Mouse (Mus musculus): ENCODE results near the gene Kcnk16. TPM values are rescaled to one million over a fixed set of nuclear protein-coding genes. Genes with fewer than 3 reads are reported as not detected.
A peak's percentile ranks its signal among the peaks of the same experiment; 100 is the strongest.

The Kcnk16 gene
- total RNA-seq, 2 experiments from 2014 or later, result not detected

DNA sequence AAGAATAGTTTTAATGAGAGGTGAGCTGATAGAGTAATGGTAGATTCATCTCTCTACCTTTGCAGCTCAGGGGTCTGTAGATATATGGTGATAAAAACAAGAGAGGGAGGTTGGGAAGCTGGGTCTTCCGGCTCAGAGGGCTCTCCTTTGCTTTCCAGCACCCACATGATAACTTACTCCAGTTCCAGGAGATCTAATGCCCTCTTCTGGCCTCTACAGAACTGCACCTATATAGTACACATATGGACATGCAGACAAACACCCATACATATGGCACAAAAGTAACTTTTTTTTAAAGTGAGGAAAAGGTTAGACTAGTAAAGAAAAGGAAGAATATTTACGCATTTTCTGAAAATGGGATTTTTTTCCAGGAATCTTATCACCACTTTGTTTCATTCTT, 34.6 kb downstream of the Kcnk16 start:
- intact Hi-C loops (cut with DNase I), result loop anchor here (10.0 kb wide), 1 partner anchor 80 kb away; no protein-coding TSS in a partner anchor
- no peak for DNase-seq (ENCODE audit: extremely low spot score in 1 of 2, low spot score in 2 of 2)

GRCm38 (mm10) chr14:20233016-20233980, 35.7 kb downstream of the Kcnk16 start:
- intact Hi-C loops (cut with DNase I), result loop anchor here (10.0 kb wide), 1 partner anchor 78 kb away; no protein-coding TSS in a partner anchor
- no peak for DNase-seq (ENCODE audit: extremely low spot score in 1 of 2, low spot score in 2 of 2)

DNA sequence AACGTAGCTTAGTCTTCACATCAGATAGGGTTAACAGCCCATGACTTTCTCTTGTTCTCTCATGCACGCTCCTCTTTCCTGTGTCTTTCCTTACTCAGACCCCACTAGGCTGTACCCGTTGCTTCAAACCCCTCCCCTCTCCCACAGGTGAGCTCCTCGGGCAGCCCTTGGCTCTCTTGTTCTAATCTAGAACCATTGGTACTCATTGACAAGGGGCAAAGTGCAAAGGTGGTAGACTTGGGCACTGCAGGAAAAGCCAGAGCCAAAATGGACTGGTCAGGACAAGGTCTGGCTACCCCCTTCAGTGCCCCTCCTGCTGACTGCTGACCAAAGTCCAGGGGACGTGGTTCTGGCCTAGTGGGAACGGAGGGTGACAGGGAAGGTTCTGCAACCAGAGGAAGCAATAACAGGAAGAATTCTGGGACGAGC, 38.9 kb downstream of the Kcnk16 start:
- DNase-seq (ENCODE audit: extremely low spot score in 1 of 2, low spot score in 2 of 2), result no peak
- intact Hi-C loops (cut with DNase I), result loop anchor here (10.0 kb wide), 1 partner anchor 75 kb away; no protein-coding TSS in a partner anchor

GRCm38 (mm10) chr14:20229437-20229836, 39.6 kb downstream of the Kcnk16 start:
- intact Hi-C loops (cut with DNase I), result no loop called here
- DNase-seq (ENCODE audit: extremely low spot score in 1 of 2, low spot score in 2 of 2), result no peak

GRCm38 (mm10) chr14:20228336-20228735, 40.7 kb downstream of the Kcnk16 start:
- DNase-seq (ENCODE audit: extremely low spot score in 1 of 2, low spot score in 2 of 2), result no peak
- intact Hi-C loops (cut with DNase I), result no loop called here

GRCm38 (mm10) chr14:20226982-20227381, 42.0 kb downstream of the Kcnk16 start:
- intact Hi-C loops (cut with DNase I), result no loop called here
- no peak for DNase-seq (ENCODE audit: extremely low spot score in 1 of 2, low spot score in 2 of 2)

DNA sequence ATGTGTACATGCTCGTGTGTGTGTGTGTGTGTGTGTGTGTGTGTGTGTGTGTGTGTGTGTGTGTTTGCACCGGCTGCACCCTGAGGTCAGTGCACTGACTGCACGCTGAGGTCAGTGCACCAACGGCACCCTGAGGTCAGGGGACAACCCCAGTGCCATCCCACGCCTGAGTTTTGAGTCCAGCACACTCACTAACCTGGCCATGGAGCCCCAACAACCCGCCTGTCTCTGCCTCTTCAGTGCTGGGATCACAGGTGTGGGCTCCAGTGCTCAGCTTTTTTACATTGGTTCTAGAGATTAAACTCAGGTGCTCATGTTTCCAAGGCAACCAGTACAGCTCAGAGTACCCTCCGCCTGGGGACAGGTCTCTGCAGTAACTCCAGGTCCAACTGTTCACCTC, 42.5 kb downstream of the Kcnk16 start:
- DNase-seq (ENCODE audit: extremely low spot score in 1 of 2, low spot score in 2 of 2), result no peak
- intact Hi-C loops (cut with DNase I), result no loop called here

GRCm38 (mm10) chr14:20225525-20225924, 43.5 kb downstream of the Kcnk16 start:
- intact Hi-C loops (cut with DNase I), result no loop called here
- DNase-seq (ENCODE audit: extremely low spot score in 1 of 2, low spot score in 2 of 2), result no peak

DNA sequence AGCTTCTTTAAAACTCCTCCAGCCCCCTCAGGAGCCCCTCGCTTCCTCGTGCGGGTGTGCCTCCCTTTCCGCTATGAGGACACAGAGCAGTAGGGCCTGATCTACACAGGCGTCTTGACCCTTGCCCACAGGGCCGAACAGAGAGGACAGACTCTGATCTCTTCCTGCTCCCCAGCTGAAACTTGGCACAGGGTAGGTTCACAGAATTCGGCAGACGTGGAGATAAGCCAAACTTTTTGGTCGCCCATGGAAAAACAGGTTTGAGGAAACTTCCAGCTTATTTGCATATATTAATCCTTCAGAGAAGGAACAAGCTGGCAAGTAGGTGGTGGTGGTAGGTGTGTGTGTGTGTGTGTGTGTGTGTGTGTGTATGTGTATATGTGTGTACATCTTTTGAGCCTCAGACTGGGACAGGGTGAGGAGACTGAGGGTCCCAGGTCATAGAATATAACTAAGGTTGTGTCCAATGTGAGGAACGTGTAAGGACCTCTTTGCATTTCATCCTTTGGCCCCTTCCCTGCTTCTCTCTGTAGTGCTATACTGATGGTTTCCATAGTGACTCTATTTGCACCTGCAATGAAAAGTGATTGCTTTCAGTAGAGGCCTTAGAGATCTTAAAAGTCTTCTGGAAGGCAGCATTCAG, 44.3 kb downstream of the Kcnk16 start:
- no peak for DNase-seq (ENCODE audit: extremely low spot score in 1 of 2, low spot score in 2 of 2)
- intact Hi-C loops (cut with DNase I), result no loop called here

GRCm38 (mm10) chr14:20224163-20224562, 44.8 kb downstream of the Kcnk16 start:
- DNase-seq (ENCODE audit: extremely low spot score in 1 of 2, low spot score in 2 of 2), result peak; percentile 15 to 47
- intact Hi-C loops (cut with DNase I), result no loop called here

DNA sequence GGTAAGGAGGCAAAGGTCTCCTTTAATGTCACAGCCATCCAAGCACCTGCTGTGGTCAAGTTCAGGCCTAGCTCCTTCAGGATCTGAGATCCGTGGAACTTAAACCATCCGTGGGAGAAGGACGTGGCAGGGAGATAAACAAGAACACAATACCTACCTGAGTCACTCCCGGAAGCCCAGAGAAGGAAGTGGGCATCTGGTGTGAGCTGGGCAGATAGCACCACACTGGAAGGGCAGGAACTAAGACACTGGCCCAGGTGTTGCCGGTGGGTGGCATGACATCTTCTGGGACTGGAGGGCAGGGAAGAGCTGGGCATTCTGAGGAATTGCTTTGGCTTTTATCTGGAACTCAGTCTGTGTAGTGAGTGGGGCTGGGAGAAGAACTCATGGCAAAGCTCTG, 45.7 kb downstream of the Kcnk16 start:
- intact Hi-C loops (cut with DNase I), result no loop called here
- DNase-seq (ENCODE audit: extremely low spot score in 1 of 2, low spot score in 2 of 2), result no peak

- DNase-seq (ENCODE audit: extremely low spot score in 1 of 2, low spot score in 2 of 2), result no peak
- intact Hi-C loops (cut with DNase I), result no loop called here
These were observed 47.9 kb downstream of the Kcnk16 start for GRCm38 (mm10) chr14:20221083-20221482.

DNA sequence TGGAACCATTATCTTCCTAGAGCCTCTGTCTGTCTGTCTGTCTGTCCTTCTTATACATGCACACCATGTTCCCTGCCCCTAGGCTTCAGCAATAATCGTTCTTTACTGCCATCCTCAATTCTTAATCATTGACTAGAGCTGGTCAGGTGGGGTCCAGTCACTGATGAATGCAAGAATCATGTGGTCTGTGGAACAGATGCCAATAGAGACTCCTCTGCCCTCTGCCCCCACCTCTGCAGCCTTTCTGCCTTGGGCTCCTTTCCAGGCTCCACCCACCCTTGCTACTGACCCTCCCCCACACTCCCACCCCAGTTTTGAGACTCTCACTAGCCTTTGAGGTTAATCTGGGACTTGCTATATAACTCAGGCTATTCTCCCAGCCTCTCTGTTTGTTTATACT, 49.1 kb downstream of the Kcnk16 start:
- intact Hi-C loops (cut with DNase I), result loop anchor here (10.0 kb wide), 1 partner anchor 85 kb away; the partner anchor contains the start of gene Saysd1
- no peak for DNase-seq (ENCODE audit: extremely low spot score in 1 of 2, low spot score in 2 of 2)

GRCm38 (mm10) chr14:20217299-20217864, 51.6 kb downstream of the Kcnk16 start:
- intact Hi-C loops (cut with DNase I), result loop anchor here (10.0 kb wide), 1 partner anchor 83 kb away; the partner anchor contains the start of gene Saysd1

DNA sequence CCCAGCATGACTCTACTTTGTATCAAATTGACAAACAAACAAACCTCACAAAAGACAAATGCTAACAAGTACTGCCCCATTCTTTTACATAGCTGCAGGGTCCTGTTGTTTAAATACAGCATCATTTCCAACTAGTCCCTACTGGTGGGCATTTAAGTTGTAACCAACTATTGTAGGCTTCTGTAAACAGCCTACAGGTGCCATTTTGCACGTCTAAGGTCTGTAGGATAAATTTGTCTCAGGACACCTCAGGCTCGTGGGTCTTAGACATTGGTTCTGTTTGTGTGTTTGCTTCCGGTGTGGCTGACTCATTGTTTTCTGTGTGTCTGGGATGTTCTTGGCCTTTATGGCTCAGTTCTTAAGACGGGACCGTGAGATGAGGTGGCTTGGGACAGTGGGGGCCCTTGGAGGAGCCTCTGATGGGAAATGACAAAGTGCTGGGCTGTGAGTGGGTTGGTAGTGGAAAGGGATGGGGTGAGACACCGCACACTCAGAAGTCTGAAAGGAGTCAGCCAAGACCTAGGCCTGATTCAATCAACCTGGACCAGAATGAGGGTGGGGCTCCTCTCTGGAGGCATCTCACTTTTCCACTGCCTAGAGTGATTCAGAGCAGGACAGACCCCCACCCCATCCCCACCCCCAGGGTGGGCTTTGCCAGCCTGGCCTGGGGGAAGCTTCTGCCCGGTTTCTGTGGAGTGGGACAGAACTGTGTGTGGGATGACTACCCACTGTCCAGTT, 52.3 kb downstream of the Kcnk16 start:
- intact Hi-C loops (cut with DNase I), result loop anchor here (10.0 kb wide), 1 partner anchor 82 kb away; the partner anchor contains the start of gene Saysd1
- DNase-seq (ENCODE audit: extremely low spot score in 1 of 2, low spot score in 2 of 2), result no peak

More at GRCm38 (mm10) chr14:20217299-20217864, 51.6 kb downstream of the Kcnk16 start:
- DNase-seq (ENCODE audit: extremely low spot score in 1 of 2, low spot score in 2 of 2), result no peak

DNA sequence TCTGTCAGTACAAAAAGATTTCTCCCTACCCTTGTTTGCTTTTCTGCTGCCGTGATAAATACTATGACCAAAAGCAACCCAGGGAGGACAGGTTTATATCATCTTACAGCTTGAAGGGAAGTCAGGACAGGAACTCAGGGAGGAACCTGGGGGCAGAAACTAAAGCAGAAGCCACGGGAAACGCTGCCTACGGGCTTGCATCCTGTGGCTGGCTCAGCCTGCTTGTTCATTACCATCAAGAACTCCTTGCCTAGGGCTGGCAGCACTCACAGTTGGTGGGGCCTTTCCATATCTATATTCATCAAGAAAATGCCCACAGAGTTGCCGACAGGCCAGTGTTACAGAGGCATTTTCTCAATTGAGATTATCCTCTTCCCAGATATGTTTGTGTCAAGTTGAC, 53.2 kb downstream of the Kcnk16 start:
- intact Hi-C loops (cut with DNase I), result loop anchor here (10.0 kb wide), 1 partner anchor 81 kb away; the partner anchor contains the start of gene Saysd1
- no peak for DNase-seq (ENCODE audit: extremely low spot score in 1 of 2, low spot score in 2 of 2)

- no peak for DNase-seq (ENCODE audit: extremely low spot score in 1 of 2, low spot score in 2 of 2)
- intact Hi-C loops (cut with DNase I), result loop anchor here (10.0 kb wide), 1 partner anchor 79 kb away; the partner anchor contains the start of gene Saysd1
These were observed 54.9 kb downstream of the Kcnk16 start for GRCm38 (mm10) chr14:20214125-20214524.

Measured in left cerebral cortex, postnatal 10 days (tissue).